Mouse (Mus musculus) c-Kit-positive CD71-positive TER-119-negative erythroid progenitor cells, embryonic 14.5 days (primary cell): ENCODE measurements around the gene Arhgap22.

Experiments
- DNase-seq: peaks from one replicate; pipeline ENCODE4 v3.0.0-alpha.2; 2013; ENCODE audit warnings: low read depth

Gene Arhgap22

GRCm38 (mm10) chr14:33371248-33371647, 157.4 kb downstream of the Arhgap22 start:
- DNase-seq = peak; percentile 29

GRCm38 (mm10) chr14:33373271-33373670, 159.4 kb downstream of the Arhgap22 start:
- DNase-seq = no peak

- no peak for DNase-seq
Observed at GRCm38 (mm10) chr14:33374089-33374488, 160.3 kb downstream of the Arhgap22 start.

GRCm38 (mm10) chr14:33377211-33377610, 163.4 kb downstream of the Arhgap22 start:
- no peak for DNase-seq

GRCm38 (mm10) chr14:33378723-33379122, 164.9 kb downstream of the Arhgap22 start:
- DNase-seq = no peak

GRCm38 (mm10) chr14:33380830-33381457, 167.1 kb downstream of the Arhgap22 start:
- DNase-seq = no peak

- DNase-seq = no peak
Observed at GRCm38 (mm10) chr14:33398065-33398860, 184.4 kb downstream of the Arhgap22 start.

GRCm38 (mm10) chr14:33400019-33400418, 186.2 kb downstream of the Arhgap22 start:
- no peak for DNase-seq

GRCm38 (mm10) chr14:33402331-33402730, 188.5 kb downstream of the Arhgap22 start:
- peak; percentile 11 for DNase-seq

GRCm38 (mm10) chr14:33415746-33416145, 201.9 kb downstream of the Arhgap22 start:
- DNase-seq = no peak

GRCm38 (mm10) chr14:33418311-33418909, 204.6 kb downstream of the Arhgap22 start:
- DNase-seq = no peak
